Mouse (Mus musculus): Measurements from ENCODE around the gene Tacc2.
"Not testable (repeated sequence)": the region's sequence is repeated elsewhere in the genome, so short reads cannot be mapped to it uniquely, and the experiment has no call there.

The Tacc2 gene

GRCm38 (mm10) chr7:130577388-130578003 lies at the start of gene Tacc2:
TSS of gene Tacc2 (plus strand) at chr7:130577438.
- DNase-seq (ENCODE audit: low spot score) = no peak

DNA sequence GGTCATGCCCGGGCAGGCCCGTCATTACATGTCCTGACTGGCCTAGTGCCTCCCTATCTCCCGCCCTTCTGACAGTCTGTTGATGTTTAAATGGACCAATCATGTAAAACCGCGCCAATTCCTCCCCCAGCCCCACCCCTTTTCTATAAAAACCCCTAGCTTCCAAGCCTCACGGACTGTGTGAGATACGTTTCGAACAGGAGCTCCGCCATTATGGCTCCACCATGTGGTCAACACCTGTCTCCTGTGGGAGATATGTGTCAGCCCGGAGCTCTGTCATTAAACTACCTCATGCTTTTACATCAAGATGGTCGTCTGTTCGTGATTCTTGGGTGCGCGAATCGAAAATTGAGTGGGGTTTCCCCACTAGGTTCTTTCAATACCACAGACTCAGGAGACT lies 46.1 kb upstream of the Tacc2 start:
- not testable (repeated sequence) for DNase-seq (ENCODE audit: low spot score)

DNA sequence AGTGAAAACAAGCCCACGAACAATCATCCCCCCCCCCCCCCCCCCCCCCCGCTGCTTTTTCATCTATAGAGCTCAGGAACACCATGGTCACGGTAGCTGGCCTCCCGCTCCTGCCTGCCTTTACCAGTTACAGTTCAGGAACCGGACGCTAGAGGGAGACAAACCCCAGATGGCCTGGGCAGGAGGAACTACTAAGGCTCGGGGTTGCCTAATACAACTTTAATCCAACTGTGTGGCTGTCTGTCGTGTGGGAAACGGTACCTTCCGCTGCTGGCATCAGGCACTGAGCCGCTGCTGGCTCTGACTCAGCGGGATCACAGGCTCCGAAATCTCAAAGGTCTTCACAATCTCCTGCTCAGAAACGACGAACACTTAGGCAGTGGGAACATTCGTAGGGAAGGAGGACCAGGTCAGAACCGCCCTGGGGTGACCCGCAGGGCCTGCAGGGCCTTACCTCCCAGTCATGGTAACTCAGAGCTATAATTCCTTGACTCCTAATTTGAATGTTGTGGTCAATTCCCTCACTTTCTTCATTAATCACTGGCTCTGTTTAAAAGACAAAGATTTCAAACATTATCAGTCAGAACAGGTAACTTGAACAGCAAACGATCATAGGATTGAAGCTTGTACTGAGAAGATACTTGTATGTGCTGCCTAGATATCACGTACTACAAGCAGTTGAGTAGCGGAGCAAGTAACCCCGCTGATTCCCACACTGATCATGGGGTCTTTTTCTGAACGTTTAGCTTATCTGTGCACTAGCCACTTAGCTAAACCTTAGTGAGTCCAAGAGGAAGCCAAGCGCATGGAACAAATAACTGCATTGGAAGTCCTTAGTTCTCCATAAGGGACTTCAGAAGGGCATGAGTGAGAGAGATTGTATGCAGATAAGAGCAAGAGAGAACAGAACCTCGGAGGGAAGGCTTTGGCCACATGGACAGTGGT lies 43.6 kb upstream of the Tacc2 start:
- DNase-seq (ENCODE audit: low spot score) = peak; percentile 90

DNA sequence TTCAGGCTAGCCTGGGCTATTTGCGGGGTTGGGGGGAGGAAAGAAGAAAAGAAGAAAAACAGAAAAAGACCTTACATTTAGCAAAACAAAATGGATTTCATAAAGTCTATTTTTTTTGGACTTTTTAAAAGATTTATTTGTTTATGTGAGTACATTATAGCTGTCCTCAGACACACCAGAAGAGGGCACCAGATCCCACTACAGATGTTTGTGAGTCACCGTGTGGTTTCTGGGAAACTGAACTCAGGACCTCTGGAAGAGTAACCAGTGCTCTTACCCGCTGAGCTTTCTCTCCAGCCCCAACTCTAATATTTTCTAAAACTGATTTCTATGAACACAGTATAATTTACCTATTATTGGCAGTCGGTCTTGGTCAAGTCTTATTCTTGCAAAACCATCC lies 42.1 kb upstream of the Tacc2 start:
- DNase-seq (ENCODE audit: low spot score) = no peak

DNA sequence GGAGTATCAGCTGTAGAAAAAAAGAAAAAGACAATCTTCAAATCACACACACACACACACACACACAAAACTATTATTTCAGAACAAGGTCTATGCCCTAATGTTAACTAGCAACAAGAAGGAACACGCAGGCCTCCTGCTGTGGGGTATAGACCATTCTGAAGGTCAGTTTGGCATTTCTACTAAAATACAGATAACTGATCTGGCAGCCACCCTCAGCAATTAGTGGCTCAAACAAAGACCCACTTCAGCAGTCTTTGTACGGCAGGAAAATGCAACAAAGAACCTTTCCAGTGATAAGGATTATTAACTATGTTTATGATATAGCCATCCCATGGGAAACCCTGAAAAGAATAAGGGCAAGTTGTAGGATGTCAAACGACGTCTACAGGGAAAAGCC lies 40.2 kb upstream of the Tacc2 start:
- no peak for DNase-seq (ENCODE audit: low spot score)

- DNase-seq (ENCODE audit: low spot score) = no peak
Observed at GRCm38 (mm10) chr7:130540176-130540575, 37.1 kb upstream of the Tacc2 start.

DNA sequence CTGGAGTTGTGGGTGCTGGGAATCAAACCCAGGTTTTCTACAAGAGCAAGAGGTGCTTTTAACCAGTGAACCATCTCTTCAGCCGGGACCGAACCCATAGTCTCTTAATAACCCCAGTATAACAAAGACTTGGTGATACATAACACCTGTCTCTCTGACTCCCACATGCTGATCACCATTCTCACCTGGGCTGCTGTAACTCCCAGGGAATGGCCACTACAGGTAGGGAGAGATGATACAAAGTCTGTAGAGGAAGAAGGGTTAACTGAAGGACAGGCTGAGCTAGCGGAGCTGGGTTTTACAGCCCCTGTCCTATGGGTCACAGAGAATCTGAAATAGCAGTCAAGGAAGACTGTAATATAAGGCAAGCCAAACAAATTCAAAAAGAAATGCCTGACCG lies 34.1 kb upstream of the Tacc2 start:
- no peak for DNase-seq (ENCODE audit: low spot score)

DNA sequence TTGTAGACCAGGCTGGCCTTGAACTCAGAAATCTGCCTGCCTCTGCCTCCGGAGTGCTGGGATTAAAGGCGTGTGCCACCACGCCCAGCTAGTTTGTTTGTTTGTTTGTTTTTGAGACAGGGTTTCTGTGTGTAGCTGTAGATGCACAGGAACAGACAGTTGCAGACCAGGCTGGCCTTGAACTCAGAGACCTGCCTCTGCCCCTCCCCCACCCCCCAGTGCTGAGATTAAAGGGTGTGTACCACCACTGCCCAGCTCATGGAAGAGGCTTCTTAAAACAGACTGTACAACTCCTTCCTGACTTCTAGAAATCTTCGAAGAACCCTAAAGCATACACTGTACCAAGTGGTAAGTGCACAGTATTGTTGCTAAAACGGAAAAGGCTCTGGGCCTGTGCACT lies 31.8 kb upstream of the Tacc2 start:
- no peak for DNase-seq (ENCODE audit: low spot score)

GRCm38 (mm10) chr7:130545893-130546292 lies 31.3 kb upstream of the Tacc2 start:
- DNase-seq (ENCODE audit: low spot score) = no peak

- DNase-seq (ENCODE audit: low spot score) = no peak
Observed at GRCm38 (mm10) chr7:130546421-130546790, 30.8 kb upstream of the Tacc2 start.

DNA sequence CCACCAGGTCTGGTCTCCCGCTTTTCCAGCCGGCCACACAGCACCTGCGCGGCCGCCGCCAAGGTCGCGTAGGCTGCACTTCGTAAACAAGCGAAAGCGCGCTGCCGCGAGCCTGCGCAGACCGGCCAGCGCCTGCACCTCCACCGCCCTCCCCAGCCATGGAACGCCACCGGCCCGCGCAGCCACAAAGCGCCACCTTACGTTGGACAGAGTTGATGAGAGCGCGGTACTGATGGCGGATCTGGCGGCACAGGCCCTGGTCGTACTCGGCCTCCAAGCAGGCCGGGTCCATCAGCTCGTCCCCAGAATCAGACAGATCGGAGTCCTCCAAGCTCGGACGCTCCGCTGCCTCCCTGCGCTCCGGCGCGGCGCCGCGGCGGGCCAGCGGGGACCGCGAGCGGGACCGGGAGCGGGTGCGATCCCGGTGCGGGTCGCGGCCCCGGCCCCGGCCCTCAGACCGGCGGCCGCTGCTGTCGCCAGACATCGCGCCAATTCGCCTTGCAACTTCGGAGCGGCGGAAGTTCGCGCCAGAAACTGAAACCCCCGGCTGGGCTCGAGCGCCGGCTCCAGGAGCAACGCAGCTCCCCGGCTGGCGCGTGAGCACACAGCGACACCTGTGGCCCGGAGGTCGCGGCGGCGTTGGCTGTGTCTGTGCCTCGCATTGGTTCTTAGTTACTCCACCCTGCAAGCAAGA lies 30.3 kb upstream of the Tacc2 start:
- DNase-seq (ENCODE audit: low spot score) = peak; percentile 95

DNA sequence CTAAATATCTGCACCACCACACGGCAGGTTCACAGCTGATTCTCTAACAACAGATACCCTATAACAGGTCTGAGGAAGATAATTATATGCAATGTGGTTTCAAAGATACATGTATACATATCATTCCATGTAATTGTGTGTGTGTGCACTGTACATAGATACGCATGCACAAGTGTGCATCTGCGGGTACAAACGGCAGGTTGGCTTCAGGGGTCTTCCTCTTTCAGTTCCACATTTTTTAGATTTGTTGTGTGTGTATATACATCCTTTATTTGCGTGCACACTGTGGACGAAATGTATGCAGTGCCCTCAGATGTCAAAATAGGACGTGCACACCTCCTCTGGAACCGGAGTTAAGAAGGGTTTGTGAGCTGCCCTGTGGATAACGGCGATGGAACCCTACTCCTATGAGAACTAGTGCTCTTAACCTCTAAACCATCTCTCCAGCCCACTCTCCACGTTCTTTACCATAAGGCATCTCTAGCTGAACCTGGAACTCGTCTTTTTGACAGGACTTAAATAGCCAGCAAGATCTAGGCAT lies 29.5 kb upstream of the Tacc2 start:
- no peak for DNase-seq (ENCODE audit: low spot score)

- peak; percentile 23 for DNase-seq (ENCODE audit: low spot score)
Observed at GRCm38 (mm10) chr7:130552780-130553179, 24.5 kb upstream of the Tacc2 start.

DNA sequence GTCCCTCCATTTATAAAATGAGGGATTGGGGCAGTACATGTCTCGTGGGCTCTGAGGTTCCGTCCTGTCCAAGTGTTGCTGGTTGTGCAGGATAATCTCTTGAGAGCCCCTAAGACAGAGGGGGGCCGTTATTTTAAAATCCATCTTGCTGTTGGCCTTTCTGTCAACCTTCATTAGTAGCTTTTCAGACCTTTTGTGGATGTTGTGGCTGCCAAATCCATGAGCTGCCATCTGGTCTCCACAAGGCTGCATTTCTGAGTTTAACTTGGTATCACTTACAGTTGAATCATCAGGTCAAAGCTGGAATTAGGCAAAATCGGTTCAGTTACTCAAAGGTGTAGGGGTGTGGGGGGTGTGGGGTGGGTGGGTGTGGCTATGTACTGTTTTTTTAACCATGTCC lies 23.9 kb upstream of the Tacc2 start:
- no peak for DNase-seq (ENCODE audit: low spot score)

- DNase-seq (ENCODE audit: low spot score) = no peak
Observed at GRCm38 (mm10) chr7:130555597-130555996, 21.6 kb upstream of the Tacc2 start.

GRCm38 (mm10) chr7:130558592-130558991 lies 18.6 kb upstream of the Tacc2 start:
- DNase-seq (ENCODE audit: low spot score) = no peak

DNA sequence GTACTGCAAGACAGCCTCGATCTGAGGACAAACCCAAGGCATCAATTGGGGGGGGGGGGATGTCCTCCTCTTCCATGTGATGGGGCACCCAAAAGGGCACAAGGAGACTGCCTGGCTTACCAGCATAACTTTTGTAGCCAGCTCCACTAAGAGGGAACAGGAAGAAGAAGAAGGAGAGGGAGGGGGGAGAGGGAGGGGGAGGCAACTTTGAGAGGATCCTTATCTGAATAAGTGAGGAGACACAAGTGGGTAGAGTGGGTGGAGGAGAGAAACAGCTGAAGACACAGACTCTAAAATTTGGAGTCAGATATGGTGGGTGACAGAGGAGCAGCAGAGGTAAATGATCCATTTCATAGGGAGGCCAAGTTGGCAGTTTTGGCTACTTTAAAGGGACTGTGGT lies 16.3 kb upstream of the Tacc2 start:
- no peak for DNase-seq (ENCODE audit: low spot score)

DNA sequence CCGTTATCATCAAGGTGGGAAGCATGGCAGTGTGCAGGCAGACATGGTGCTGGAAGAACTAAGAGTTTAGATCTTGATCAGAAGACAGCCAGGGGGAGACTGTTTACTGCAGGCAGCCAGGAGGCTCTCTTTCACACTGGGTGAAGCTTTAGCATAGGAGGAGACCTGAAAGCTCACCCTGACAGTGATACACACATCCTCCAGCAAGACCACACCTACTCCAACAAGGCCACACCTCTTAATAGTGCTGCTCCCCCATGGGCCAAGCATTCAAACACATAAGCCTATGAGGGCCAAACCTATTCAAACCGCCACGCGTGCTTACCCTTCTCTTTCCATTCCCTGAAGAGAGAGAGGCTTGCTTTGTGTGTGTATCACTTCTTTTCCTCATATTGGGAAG lies 14.0 kb upstream of the Tacc2 start:
- DNase-seq (ENCODE audit: low spot score) = no peak

- no peak for DNase-seq (ENCODE audit: low spot score)
Observed at GRCm38 (mm10) chr7:130563880-130564279, 13.4 kb upstream of the Tacc2 start.

- DNase-seq (ENCODE audit: low spot score) = no peak
Observed at GRCm38 (mm10) chr7:130564596-130564995, 12.6 kb upstream of the Tacc2 start.

- no peak for DNase-seq (ENCODE audit: low spot score)
Observed at GRCm38 (mm10) chr7:130568783-130569436, 8.3 kb upstream of the Tacc2 start.

GRCm38 (mm10) chr7:130570472-130570871 lies 6.8 kb upstream of the Tacc2 start:
- DNase-seq (ENCODE audit: low spot score) = no peak
